Mouse (Mus musculus) layer of hippocampus, adult 8-10 months (tissue): ENCODE measurements at regions not wholly inside any gene's neighbourhood (a gene's known extent, or its start where the extent isn't known, plus 50 kb on each side); places are given as distances from the start of the nearest gene placed in this dataset.

Experiments used
- DNase-seq, 2 experiments: peaks; one replicate each; pipeline ENCODE4 v3.0.0; 2022; ENCODE audit warnings: low spot score in 2 of 2

- no peak for DNase-seq
Measured at GRCm38 (mm10) chr6:143482272-143482671, 315.3 kb downstream of the Etnk1 start.

DNA sequence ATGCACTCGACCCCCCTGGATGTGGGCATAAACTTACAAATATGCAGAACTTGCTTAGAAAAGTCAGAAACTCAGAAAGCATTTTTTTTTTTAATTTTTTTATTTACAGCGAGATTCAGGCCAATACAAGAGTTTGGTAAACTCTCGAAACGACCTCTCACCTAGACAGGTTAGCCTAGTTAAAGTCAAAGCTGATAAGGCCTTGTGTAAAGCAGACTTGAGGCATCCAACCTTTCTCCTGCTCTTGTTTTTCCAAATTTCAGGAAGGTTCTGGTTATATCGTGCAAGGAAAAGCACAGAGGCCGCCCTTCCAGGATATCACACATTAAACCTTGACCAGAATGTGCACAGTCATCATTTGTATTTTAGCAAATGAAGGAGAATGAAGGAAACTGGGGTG, 315.8 kb downstream of the Etnk1 start:
- DNase-seq, result no peak

DNA sequence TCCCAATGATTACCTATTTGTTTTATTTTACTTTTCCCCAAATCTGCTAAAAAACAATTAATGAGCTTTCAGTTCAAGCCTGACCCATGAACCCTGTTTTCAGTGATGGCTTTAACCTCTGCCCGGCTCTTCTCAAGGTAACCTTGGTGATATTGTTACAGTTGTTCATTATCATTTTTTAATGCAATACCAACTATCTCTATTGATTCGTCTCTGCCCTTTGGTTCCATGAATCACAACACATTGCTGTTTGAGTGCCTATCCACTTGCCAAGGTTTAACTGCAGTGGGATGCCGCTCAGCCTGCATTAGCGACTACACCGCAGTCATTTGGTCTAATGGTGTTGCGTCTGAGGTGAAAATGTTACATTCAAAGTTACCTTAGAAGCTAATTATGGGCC, 317.9 kb downstream of the Etnk1 start:
- DNase-seq, result no peak

DNA sequence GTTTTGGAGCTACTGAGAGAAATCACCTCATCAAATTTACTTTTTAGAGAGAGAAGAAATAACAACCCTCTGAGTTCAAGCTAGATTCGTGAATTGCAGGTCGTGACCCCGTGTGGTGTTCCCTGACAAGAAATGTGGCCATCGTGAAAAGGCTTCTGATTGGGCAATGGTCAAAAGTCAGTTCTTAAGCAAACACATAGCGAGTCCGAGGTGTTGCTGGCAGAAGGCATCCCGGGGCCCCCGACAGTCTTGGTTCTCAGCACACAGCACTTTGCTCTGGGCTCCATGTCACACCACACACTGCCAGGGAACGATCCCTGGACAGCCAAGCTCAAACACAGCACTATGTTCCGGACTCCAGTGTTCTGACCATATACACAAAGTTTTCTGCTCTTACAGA, 320.0 kb downstream of the Etnk1 start:
- DNase-seq, result no peak

GRCm38 (mm10) chr6:143490019-143490418, 323.0 kb downstream of the Etnk1 start:
- DNase-seq, result no peak

- no peak for DNase-seq
Measured at GRCm38 (mm10) chr6:143491380-143491779, 324.4 kb downstream of the Etnk1 start.

DNA sequence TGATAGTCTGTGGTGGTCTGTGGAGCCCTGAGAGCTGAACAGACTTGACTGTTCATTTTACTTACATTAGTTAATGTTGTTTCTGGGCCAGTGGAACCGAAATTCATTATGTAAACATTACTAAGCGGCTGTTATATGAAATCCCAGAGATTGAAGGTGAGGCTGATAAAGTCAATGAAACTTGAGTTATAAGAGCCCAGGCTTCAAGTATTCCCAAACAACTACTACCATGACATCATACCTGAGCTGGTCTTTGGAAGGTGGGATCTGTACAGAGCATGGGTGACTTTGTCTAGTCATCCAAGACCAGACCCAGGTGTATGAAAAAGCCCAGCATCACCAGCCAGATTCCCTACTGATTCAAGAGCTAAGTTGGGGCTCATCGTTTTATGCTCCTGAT, 326.5 kb downstream of the Etnk1 start:
- DNase-seq, result no peak

GRCm38 (mm10) chr6:143494341-143494740, 327.3 kb downstream of the Etnk1 start:
- DNase-seq, result no peak

- DNase-seq, result no peak
Measured at GRCm38 (mm10) chr6:143494886-143495285, 327.9 kb downstream of the Etnk1 start.

GRCm38 (mm10) chr6:143498764-143499163, 331.7 kb downstream of the Etnk1 start:
- no peak for DNase-seq

- DNase-seq, result no peak
Measured at GRCm38 (mm10) chr6:143499259-143500043, 332.4 kb downstream of the Etnk1 start.

- no peak for DNase-seq
Measured at GRCm38 (mm10) chr6:143502803-143503202, 335.8 kb downstream of the Etnk1 start.

DNA sequence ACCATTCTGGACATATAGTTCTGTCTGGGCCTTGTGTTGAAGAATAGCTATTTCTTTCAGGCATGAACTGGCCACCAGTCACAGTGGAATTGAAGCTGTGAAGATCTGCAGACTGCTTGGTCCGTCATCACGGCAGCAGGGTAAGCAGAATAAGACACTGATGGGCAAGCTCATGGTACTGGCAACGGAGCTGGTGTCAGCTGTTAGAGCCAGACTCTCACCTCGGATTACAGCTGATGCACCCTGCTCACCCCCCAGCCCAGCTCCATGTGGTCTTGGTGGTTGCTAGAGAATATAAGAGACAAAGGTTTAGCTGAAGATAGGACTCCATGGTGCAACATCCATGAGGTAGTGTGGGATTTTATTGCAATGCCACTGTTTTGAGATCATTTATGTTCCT, 336.9 kb downstream of the Etnk1 start:
- no peak for DNase-seq

DNA sequence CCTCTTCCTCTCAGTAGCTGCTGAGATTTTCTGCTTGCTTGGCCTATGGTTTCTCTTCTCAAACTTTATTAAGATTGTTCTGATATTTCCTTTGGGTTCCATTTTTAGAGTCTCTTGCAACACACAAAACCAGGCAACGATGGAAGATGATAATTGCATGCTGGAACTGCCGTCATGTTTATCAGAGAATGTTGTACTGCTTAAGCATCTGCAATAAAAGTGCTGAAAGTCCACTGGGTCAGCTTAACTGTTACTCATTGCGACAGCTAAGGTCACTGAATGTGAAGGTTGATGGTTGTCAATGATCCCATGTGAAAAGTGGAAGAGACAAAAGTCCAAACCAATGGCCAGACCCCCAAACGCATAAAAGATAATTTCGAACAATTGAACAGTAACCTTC, 346.4 kb downstream of the Etnk1 start:
- DNase-seq, result no peak

GRCm38 (mm10) chr6:143515137-143515536, 348.1 kb downstream of the Etnk1 start:
- DNase-seq, result no peak

GRCm38 (mm10) chr6:143516746-143517145, 349.7 kb downstream of the Etnk1 start:
- no peak for DNase-seq

- DNase-seq, result no peak
Measured at GRCm38 (mm10) chr6:143518476-143518875, 351.5 kb downstream of the Etnk1 start.

GRCm38 (mm10) chr6:143519668-143520067, 352.6 kb downstream of the Etnk1 start:
- no peak for DNase-seq

DNA sequence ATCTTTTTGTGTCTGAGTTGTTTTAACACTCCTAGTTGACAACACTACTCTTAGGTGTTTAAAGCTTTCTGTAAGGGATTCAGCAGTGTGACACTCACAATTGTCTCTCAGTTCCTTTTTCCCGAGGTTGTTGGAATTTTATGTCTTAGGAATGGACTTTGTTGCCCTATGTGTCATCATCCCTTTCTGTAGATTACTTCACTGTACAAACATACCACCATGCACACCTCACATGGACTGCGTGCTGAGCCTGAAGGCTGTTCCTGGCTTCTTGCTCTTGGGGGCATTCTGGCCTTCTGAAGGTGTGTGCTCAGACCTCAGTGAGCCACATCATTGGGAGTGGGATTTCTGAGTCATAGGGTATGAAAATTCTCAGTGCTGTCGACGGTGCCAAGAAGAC, 358.1 kb downstream of the Etnk1 start:
- no peak for DNase-seq

- no peak for DNase-seq
Measured at GRCm38 (mm10) chr6:143528898-143529297, 361.9 kb downstream of the Etnk1 start.

GRCm38 (mm10) chr6:143530372-143531224, 363.6 kb downstream of the Etnk1 start:
- no peak for DNase-seq

DNA sequence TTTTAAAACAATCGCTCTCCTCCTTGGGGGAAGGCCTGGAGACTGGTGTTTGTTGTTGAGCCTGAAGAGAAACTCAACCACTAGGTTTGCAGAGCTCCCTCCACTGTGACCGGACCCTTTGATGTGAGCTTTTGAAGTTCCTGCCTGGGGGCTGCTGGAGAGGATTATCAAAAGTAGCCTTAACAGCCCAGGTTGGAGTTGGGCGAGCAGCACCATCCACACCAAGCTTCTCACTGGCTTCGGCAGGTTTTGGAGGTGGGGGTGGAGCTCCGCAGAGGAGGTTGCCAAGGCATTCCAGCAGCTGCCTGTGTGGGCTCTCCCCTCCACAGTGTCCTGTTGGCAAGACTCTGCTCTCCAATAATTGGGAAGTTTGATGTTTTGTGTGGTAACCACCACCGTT, 364.5 kb downstream of the Etnk1 start:
- no peak for DNase-seq

DNA sequence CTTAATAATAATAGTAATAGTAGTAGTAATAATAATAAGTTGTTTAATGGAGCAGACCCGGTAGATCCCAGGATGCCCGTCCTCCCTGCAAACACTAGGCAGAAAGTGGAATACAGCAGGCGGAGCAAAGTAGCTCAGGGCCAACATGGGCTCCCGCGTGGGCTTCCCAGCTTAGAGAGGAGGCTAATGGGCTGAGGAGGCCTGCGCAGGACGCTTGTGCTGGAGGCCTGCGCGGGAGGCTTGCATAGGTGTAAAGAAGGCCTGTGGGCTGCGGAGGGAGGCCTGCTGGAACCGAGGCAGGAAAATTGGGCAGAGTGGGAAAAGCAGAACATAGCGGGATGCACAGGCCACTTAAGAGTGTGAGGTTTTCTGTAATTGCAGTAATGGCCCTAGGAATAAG, 365.4 kb downstream of the Etnk1 start:
- DNase-seq, result no peak
